Mouse (Mus musculus): ENCODE data around the gene Lsamp.

Lsamp gene

DNA sequence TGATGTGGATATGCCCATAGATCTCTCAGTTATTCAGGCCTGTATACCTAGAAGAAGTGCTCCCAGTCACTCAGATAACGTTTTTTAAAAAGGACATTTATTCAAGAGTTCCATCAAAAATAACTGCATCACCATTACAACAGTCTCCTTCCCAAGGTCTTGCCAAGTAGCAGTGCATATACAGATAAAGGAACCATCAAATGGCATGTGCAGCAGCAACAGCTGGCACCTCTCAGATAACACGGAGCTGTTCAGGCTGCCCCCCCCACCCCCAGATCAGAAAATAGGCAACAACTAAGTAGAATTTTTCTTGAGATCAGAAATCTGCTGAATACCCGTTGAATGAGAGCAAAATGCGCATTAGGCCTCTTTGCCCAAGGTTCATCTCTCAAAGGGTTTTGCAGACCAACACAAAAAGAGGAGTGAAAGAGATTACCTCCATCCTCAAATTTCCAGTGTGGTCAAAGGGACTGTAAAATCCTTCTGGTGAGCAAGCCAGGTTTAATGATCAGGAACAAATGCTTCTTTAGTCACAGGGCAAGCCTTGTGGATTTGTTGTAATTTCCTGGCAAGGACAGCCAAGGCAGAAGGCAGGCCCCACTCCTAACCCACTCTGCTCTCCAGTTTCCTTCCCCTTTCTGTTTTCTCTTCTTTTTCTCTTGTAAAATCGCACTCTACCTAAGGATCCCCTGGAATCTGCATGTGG, 1842.9 kb downstream of the Lsamp start:
- DNase-seq, result peak in 1 of 2 experiments; percentile 48

DNA sequence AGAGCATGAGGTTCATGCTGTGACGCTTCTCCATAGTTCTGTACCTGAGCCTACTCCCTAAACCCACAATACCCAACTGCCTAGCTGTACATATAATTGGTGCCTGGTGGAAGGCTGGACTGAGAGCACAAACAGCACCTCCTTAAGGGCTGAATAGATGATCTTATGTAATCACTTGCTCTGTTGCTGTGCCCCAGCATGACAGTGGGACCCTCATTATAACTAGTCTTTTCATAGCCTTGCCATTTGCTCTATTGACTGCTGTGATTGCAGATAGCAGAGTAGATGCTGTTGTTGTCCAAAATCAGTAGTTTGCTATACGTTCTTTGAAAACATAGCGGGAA, 1843.4 kb downstream of the Lsamp start:
- no peak for DNase-seq

DNA sequence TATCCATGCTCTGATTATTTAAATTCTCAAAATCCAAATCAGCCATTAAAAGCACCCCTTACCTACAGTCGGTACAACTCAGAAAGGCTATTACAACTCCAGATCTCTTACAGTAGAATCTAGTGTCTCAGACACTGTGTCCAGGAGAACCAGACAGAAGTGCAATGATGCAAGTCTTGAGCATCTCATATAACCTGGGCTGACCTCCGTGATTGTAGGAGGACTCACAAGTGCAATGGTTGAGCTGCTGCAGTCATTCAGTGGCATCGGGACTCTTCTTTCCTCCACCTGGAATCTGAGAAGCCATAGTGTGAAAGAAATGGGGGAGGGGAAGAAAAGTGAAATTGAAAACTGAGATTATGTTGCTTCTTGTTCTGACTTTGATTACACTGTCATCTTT, 1850.5 kb downstream of the Lsamp start:
- DNase-seq, result no peak

DNA sequence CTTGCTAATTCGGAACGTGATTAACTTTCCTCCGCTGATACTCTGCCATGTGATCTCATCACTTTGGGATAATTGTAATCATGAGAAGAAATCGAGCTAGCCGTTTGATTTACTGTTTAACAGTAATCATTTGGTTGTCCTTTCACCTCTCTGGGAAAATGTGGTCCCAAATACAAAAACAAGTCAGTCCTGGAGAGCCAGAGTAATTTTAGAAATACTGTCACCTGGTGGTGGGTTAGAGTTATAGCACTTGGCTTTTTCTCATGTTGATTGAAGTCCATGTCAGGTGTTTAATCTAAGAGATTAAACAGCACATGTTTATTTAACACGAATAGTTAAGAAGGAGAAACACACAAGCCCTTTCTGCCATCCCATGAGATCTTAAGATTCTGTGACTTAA, 1851.6 kb downstream of the Lsamp start:
- no peak for DNase-seq

DNA sequence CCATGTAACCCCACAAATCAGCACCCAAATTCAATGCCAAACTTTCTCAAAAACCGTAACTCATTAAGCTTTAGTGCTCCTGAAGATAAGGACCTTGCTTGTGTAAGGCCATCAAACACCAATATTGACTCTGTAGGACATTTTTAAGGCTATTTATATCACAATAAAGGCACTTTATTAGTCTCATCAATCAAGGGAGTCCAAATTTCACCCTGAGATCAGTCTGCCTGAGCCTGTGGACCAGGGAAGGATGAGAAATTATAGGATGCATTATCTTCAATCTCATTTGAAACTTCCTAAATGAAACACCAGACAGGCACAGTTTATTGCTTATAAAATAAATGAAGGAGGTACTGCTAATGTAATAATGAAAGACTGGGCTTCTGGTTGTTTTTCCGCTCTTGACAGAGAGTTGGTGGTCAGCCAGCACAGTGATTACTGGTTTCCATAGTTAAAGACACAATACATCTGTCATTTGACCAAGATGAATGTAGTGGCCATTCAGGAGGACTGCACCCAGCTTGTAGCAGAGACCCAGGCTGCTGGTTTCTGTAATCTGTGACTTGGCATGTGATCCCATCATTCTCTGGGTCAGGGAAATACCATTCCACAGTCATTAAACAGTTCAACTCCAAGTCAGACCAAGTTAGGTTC, 1855.7 kb downstream of the Lsamp start:
- no peak for DNase-seq

DNA sequence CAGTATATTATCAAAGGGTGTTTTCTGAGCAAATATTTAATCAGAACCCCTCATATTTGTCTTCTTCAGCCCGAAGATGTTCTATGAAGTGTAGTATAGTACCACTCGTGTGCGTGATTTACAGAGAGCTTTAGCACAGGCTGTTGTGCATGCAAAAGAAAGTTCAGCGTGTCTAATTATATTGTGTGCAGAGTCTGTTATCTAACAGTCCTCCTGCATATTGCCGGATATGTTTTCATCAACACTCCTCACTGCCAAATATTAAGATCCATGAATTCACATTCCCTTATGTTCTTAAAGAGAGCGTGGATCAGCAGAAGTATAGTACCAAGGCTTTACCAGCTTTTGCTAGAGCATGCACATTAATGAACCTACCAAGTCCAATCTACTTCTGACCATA, 1862.7 kb downstream of the Lsamp start:
- DNase-seq, result no peak

DNA sequence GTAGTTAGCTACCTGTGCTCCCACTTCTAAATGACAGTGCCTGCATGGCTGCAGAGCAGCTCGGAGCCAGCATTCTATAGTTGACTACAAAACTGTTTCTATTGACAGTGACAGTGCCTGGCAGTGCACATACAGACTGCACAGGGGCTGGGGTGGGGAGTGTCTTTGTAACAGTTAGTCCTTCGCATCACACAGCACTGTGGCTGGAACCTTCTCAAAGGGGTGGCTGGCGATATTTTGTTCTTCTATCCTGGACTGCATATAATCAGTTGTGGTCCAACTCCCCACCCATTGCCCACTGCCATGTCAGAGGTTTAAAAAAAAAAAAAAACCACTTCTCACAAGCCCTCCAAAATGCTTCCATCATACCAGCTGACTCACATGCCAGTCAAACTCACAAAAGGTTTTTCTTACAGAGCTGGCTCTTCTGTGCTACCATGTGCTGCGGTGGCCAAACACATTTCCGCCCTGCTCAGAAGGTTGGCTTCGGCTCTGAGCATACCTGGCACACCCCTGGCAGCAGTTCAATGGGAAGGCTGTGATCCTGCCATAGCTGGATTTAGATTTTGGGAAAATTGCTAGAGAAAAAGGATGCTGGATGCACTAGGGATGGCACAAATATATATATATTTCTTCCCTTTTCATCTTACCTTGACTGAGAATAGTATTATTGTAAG, 1887.9 kb downstream of the Lsamp start:
- DNase-seq, result no peak

DNA sequence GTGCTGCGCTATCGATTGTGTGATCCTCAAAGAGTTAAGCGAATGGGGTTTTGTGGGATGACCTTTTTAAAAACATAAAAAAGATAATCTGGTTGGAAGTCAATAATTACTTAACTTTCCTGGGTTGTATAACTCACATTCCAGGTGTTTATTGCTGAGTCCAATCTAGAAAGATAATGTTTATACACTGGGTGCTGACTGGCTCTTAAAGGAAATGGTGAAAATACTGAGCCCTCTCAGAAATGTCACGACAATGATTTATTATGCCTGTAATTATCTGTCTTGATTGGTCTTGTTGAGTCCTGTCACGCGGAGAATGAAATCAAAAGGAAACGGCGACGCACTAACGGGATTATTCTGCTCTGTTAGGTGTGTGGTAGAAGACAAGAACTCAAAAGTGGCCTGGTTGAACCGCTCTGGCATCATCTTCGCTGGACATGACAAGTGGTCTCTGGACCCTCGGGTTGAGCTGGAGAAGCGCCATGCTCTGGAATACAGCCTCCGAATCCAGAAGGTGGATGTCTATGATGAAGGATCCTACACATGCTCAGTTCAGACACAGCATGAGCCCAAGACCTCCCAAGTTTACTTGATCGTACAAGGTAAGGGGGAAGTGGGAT, 1904.5 kb downstream of the Lsamp start:
- no peak for DNase-seq

DNA sequence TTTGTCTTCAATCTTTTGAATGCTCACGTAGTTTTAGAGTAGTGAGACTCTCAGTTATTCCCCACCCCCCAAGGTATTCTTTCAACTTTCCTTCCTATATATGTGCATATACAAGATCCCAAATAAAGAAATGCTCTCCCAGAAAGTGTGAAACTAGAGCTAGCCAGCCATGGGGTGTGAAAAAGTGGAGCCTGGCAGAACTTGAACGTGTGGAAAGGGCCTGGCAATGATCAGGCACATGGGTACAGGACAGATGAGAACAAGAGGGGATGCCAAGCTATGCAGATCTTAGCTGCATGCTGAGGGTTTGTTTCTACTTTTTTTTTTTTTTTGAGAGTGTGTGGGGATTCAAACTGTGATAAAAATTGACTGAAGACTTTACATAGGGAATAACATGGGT, 1916.6 kb downstream of the Lsamp start:
- DNase-seq, result no peak

DNA sequence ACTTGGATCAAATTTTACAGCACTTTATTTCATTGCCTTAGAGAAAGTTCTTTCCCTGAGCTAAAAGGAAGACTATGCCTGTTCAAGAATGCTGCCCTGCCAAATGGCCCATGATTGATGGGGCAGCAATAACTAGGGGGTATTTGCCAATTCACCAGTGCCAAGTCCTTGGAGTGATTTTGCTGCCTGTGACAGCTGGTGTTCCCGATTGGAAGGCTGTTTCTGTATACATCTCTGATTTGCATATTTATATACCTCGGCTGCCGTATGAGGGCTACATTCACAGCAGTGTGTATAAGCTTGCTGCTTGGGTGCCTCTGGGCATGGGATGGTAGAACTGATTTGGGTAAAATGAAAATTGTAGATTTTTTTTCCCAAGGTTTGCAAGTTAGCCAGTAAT, 1919.5 kb downstream of the Lsamp start:
- DNase-seq, result no peak

DNA sequence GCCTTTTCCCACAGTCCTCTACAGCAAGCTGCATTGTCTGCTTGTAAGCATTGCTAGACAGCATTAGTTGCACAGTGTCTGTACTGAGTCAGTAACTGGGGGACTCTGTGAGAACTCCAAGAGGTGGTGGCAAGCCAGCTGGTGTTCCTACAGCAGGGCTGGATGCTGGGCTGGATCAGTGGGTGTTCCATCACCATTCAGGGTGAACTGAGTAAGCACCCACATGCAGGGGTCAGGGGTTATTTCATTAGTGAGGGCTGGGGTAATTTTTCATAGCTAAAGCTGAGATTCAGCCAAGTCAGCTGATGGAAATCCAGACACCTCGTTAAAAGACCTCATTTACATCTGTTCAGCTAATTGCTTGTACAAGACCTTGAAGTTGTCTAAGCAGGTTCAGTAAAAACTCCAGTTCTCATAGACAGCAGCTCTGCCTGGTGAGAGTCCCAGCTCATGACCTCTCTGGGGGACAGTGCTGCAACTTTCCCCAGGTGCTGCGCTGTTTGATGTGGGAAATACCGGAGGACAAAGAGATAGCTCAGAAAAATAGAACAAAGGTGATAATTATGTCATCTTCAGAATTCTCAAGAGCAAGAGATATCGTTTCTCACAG, 1928.5 kb downstream of the Lsamp start:
- DNase-seq, result no peak

DNA sequence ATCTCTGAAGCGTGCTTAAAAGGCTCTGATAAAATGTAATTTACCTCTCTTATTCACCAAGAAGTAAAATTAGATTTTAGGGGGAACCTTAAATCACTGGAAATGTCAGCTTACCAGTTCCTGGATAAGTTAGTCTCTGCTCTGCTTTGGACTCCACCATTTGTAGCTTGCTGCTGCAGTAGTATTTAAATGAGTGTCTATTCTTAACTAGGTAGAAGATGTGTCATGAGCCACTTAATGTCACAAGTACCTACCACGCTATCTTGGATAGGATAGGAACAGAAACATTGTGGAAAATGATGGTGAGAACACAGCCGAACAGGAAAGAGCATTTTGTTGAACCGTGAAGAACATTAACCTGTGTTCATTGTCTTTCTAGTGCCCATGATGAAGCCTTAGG, 1929.2 kb downstream of the Lsamp start:
- DNase-seq, result no peak

DNA sequence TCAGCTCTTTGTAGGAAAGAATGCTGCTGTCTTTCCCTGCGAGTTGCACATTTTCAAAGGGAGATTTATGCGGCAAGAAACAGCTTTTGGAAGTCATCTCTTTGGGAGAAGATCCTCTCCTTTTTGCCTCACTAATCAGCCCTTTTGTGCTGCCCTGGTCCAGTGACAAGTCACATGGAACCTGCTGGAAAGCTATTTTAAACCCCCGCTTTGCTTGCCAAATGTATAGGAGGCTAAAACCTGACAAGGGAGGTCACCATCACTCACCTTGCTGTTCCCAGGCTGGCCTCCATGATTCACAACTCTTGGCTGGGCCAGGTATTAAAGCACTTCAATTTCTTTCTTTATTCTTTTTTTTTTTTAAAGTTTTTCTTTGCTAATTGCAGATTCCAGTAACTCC, 1932.2 kb downstream of the Lsamp start:
- no peak for DNase-seq

DNA sequence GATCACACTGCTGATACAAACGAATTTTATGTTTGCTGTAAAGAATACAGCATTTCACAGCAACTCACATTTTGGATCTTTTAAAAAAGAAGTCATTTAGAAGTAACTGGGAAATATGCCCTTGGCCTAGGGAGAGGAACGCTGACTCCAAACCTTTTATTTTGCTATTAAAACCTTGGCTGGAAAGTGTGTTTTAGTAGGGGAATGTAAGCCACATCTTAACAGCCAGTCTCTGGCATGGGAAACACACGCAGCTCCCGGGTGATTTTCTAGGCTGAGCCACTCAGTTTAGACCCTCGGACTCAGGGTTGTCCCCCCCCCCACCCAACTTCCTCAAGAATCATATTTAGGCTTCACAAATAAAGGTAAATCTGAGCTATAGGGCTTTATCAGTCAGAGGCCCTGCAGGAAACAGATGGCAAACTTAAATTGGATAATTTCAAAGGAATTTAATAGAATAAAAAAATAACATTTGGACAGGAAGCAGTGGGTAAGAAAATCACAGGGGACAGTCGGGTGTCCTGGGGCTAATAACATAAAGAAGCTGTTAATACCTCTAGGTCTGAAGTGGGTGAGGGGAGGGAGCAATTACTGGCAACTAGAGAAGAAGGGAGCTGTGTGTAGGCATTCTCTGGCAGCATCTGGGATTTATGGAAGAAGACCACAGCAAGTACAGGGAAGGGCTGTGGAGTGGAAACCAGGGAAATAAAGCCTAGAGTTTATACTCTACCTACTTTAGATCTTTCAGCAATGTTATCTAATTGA, 1933.1 kb downstream of the Lsamp start:
- DNase-seq, result no peak

DNA sequence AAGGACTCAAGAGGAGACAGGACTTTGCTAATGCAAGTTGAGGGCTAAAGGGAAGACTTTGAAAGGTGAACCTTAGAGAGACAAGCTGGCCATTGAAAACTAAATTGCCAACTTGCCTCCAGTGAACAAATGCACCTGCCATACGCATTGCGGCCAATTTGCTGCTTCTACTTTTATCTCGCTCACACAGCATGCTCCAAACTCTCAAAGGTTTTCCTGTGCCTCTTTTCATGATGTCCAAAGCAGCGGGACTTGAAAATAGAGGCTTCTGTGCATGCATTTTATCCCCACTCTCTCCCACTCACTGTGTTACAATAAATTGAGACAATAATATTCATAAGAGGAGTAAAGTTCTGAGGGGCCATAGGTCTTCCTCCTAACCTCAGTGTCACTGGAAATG, 1945.4 kb downstream of the Lsamp start:
- no peak for DNase-seq

DNA sequence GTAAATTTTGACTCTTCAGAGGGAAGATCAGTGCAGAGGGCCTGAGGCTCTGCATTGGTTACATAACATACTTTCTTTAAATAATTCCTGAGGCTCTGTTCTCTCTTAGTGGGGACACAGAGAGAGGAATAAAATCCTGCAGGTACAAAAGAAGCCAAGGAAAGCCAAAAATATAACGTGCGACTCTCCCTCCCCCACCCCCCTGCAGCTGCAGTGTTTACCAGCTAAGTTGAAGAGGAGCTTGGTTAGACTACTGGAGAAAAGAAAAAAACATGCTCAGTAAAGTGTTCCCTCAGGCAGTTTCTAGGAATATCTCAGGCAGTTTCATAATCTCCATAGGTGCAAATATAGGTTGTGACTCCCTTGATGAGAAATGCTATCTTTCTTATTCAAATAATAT, 1951.5 kb downstream of the Lsamp start:
- DNase-seq, result no peak

DNA sequence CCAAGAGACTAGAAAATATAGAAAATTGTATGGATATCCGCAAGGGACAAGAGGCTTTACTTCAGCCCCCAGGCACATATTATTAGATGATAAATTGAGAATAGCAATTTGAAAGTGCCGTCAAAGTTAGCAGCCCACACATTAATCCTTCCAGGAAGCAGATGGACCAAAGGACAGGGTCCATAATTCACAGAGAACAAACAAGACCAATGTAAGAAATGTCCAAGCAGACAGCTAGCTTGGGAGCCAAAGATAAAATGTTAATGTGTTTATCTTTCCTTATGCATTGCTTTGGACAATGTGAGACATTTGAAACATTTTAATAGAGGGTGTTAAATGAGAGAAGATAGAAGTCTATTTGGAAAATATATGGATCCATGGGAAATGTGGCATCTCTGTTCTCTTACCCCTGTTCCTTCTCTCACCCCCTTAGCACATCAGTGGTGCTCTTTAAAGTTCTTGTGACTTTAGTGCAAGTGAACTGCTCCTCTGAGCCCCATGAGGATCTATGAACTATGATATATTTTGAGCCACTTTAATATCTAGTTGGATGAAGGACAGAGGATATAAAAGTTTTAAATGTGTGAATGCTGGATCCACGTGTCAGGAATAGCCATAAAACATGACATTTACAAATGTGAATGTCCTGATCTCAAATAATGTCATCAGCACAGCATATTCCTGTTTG, 1952.9 kb downstream of the Lsamp start:
- DNase-seq, result no peak

DNA sequence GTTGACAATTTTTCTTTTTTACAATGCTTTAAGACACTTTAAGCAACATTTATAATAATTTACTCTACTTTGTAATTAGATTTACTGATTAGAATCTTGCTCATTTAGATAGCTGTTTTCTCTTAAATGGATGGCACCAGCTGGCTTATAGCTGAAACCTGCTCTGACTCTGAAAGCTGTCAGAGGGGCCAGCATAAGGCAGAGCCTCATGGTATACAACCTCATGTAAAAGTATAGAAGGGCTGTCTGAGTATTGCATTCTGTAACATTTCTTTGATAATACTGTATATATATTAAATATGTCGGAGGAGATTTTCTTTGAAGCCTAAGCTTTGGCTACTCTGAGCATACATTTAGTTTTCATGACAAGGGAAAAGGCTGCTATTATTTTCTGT, 1953.4 kb downstream of the Lsamp start:
- DNase-seq, result no peak

DNA sequence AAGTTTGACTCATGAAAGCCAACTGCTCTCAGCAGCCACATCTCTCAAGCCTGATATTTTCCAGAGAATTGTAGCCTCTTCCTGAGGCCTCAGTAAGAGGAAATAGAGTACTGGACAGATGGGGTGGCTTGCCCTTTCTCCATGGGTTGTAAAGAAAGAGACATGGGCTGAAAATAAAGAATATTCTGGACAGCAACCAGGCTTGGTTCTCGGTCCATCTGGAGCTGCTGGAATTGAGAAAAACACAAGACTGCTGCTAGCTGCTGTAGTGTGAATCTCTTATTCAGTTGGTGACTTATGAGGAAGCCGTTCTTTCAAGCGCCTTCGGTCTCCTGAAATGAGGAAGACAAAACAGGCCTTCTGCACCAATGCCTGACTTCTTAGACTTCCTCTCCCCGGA, 1954.1 kb downstream of the Lsamp start:
- no peak for DNase-seq

DNA sequence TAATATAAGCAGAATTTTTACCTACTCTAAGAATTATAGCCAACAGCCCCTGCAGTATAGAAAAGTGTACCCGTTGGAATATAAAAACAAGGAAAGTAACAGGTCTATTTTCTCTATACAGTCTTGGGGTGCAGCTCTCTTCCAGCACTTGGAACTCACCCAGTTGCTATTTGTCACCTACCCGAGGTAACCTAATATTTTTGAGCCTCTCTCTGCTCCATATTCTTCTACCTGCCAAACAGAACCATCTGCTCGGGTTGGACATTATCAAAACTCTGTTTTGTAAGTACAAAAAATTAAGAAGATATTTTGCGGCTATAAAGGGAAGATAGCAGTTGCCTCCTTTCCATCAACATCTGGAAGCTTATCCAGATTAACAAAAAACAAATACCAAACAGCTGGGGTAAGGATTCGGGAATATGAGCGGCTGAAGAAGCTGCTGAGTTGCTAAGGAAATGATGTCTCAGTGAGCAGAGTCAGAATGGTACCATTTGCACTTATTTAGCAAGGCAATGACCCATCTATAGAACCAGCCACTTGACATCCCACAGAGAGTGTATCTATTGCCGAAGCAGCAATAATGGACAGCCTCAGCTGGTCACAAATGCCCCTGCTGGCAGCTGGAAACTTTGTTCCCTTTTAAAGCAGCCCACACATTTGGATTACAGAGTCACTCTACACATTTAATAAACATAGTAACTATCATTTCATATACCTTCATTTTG, 1957.6 kb downstream of the Lsamp start:
- no peak for DNase-seq

DNA sequence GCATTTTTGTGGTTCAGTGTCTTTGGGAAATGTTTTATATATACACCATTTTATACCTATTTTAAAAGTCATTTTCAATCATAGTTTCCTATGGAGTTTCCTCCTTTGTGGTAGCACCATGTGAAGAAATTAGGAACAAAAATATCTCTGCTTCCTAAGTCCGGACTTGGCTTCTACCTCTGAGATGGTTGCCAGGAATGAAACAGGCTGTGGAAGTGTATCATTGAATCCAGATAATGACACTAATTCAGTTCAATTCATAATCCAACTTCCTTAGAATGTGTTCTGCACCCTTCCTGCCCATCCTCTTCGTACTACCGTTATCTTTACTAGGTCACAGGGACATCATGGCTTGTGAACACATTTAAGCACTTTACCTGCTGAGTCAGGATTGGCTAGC, 1973.7 kb downstream of the Lsamp start:
- no peak for DNase-seq

DNA sequence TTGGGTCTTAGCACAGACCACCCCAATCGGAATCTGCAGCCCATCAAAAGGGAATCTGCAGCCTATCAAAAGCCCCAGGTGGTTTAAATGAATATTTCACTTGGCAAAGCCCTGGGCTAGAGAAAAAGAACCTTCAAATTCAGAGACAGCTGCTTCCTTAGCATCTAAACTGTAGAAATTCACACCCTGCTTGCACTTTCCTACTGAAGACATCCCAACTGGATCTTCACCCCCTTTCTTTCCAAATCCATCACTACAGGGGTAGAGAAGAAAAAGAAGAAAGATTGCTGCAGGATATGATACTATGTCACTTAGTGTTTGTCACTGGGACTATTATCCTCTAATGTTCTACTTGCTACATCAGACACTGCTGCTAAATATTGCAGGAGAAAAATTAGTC, 1981.5 kb downstream of the Lsamp start:
- DNase-seq, result no peak

All from lung, postnatal 4 days (tissue).